Mouse (Mus musculus) liver, adult 2 months (tissue): ENCODE data around the gene Llgl1. TPM values are rescaled to one million over a fixed set of nuclear protein-coding genes. Genes with fewer than 3 reads are reported as not detected.

ENCODE experiments used
- DNase-seq: peaks from one replicate; pipeline ENCODE4 v3.0.0-alpha.2; 2011; ENCODE audit warnings: low read depth, low spot score; ENCODE audit errors: extremely low read depth
- H3K27ac ChIP-seq: fragments of 200-500 bp; replicated peaks from 2 replicates; pipeline ENCODE4 v1.5.1; 2012; ENCODE audit warnings: low read depth, mild to moderate bottlenecking, control low read depth, inconsistent platforms, low read length; ENCODE audit not compliant: insufficient read depth
- H3K27me3 ChIP-seq: fragments of 200-500 bp; 2 replicates; pipeline ENCODE4 v1.6.1; 2012; ENCODE audit warnings: mild to moderate bottlenecking, moderate library complexity, low read length, inconsistent platforms; ENCODE audit not compliant: control insufficient read depth, insufficient read depth
- H3K36me3 ChIP-seq: fragments of 200-500 bp; 2 replicates; pipeline ENCODE4 v1.6.1; 2012; ENCODE audit warnings: low read length, inconsistent platforms; ENCODE audit not compliant: control insufficient read depth, insufficient read depth
- H3K4me1 ChIP-seq: fragments of 200-500 bp; 2 replicates; pipeline ENCODE4 v1.6.1; 2011; ENCODE audit warnings: low read length; ENCODE audit not compliant: control insufficient read depth, insufficient read depth
- H3K4me3 ChIP-seq: fragments of 200-500 bp; 2 replicates; pipeline ENCODE4 v1.5.1; 2011; ENCODE audit warnings: low read depth, mild to moderate bottlenecking, control low read depth, low read length, moderate library complexity; ENCODE audit not compliant: insufficient read depth
- H3K79me2 ChIP-seq: fragments of 200-500 bp; 2 replicates; pipeline ENCODE4 v1.6.1; 2012; ENCODE audit warnings: inconsistent platforms, mild to moderate bottlenecking, low read length, moderate library complexity; ENCODE audit not compliant: control insufficient read depth, insufficient read depth
- H3K9ac ChIP-seq: fragments of 200-500 bp; 2 replicates; pipeline ENCODE4 v1.6.1; 2012; ENCODE audit warnings: low read depth, mild to moderate bottlenecking, control low read depth, inconsistent platforms, low read length
- CTCF ChIP-seq: fragments of 200-500 bp; IDR thresholded peaks from 2 replicates; pipeline ENCODE4 v1.5.1; 2011; ENCODE audit warnings: low read depth, low read length, control low read depth
- POLR2A ChIP-seq: fragments of 200-500 bp; IDR thresholded peaks from 2 replicates; pipeline ENCODE4 v1.6.1; 2011; ENCODE audit warnings: low read length, control low read depth; ENCODE audit not compliant: insufficient read depth; ENCODE audit errors: extremely low read depth
- WGBS: fragments of 180-500 bp; shearing (Covaris S2); methylation state at CpG from one replicate; pipeline ENCODE4 v1.1.7; 2018; 5-methylcytosine and 5-hydroxymethylcytosine counted together
- polyA plus RNA-seq: library from polyadenylated mRNA; depleted of rRNA; stranded (reverse); fragments of >200 nt; gene quantifications from 2 replicates; pipeline ENCODE4 v1.2.3, GENCODE M21; 2012
- total RNA-seq: library from RNA; depleted of rRNA; stranded (reverse); fragments of >200 nt; gene quantifications from 2 replicates; pipeline ENCODE4 v1.2.3, GENCODE M21; 2014

Llgl1 gene
- total and polyA plus RNA-seq, 2 experiments = 2.7 to 11.5 TPM

DNA sequence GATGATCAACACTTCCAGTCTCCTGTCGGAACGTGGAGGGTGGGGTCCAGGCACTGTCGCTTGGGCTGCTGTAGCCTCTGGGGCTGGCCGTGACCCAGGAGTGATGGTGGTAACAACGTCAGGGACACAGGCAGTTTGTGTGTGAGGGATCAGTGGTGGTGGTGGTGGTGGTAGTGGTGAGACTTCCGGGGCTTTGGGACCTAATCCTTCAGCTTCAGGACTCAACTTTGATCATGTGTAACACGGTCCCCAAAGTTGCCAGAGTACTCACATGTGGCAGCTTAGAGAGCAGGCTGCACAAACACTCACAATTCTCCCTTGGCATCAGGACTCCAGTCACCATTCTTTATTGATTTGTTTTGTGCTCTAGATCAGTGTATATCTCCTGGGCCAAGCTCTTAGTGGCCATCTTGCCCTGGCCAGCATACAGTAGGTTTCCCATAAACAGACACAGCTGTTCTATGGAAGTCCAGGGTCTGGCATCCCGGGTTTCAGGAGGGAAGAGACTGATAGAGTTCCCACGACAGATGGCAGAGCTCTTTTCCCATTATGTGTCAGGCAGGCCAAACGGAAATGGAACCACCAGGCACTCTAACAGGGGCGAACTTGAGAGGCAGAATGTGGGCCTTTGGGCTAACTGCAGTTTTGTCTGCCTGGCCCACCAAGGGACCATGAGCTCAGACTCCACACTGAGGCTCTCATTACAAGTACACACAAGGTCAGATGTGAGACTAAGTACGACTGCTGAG is 28.0 kb downstream of the Llgl1 start:
- Histone ChIP-seq H3K27me3 (no peaks in the 10 kb centered on the region), H3K27ac (peak overlapping the region; percentile 86), H3K36me3 (peaks cover 2% of the 10 kb centered on the region; the same call in 1 of the 2 replicates), H3K9ac (peak overlapping the region; percentile 99), H3K4me1 (peaks cover 35% of the 10 kb centered on the region), H3K4me3 (peak overlapping the region; percentile 99), H3K79me2 (peaks cover 9% of the 10 kb centered on the region; the same call in 1 of the 2 replicates)
- TF ChIP-seq POLR2A = no peak
- no peak for TF ChIP-seq CTCF
- 4% methylated on average over 12 of the region's 12 CpGs for WGBS
- DNase-seq = peak; percentile 62

- under 1% methylated on average over 44 of the region's 44 CpGs for WGBS
Observed at GRCm38 (mm10) chr11:60728260-60728761, 28.8 kb downstream of the Llgl1 start, which contains the start of gene Mief2. Mief2 (plus strand) TSS chr11:60728398.

DNA sequence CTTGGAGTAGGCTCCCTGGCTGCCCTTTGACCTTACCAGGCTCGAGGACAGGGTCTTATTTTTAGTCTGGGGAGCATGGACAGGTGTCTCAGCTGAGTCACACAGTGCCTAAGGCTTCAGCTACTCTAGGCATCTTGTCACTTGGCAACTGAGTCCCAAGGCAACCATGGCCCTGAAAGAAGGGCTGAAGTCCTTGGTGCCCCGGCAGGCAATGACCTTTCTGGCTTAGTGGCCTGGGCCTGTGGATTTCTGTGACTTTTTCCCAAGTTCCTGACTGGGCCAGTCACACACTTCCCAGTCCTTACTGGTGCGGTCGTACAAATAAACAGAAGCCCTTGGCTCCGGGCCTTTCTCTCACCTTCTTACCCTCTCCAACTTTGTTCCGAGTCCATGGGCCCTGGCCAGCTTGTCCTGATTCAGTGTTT is 29.7 kb downstream of the Llgl1 start:
- H3K27me3 ChIP-seq = no peaks in the 10 kb centered on the region
- DNase-seq = peak; percentile 98
- peaks cover 9% of the 10 kb centered on the region; the same call in 1 of the 2 replicates for H3K79me2 ChIP-seq
- peak overlapping the region; percentile 77 for H3K27ac ChIP-seq
- peaks cover 35% of the 10 kb centered on the region for H3K4me1 ChIP-seq
- H3K9ac ChIP-seq = peak overlapping the region; percentile 4; the same call in 1 of the 2 replicates
- no peaks in the 10 kb centered on the region for H3K36me3 ChIP-seq
- 25% methylated on average over 6 of the region's 6 CpGs for WGBS
- no peak for TF ChIP-seq POLR2A
- no peak for TF ChIP-seq CTCF
- H3K4me3 ChIP-seq = no peak overlapping the region; the same call in 1 of the 2 replicates

More at GRCm38 (mm10) chr11:60728260-60728761, 28.8 kb downstream of the Llgl1 start, which contains the start of gene Mief2:
- H3K4me1 ChIP-seq = peaks cover 35% of the 10 kb centered on the region
- TF ChIP-seq CTCF = no peak
- TF ChIP-seq POLR2A = peak; percentile 43; the same call in 1 of the 2 replicates
- no peaks in the 10 kb centered on the region for H3K27me3 ChIP-seq
- H3K27ac ChIP-seq = peak within 1 kb of the TSS; percentile 86
- peak within 1 kb of the TSS; percentile 99 for H3K9ac ChIP-seq
- H3K4me3 ChIP-seq = peak within 1 kb of the TSS; percentile 99
- peaks cover 9% of the 10 kb centered on the region; the same call in 1 of the 2 replicates for H3K79me2 ChIP-seq
- peaks cover 2% of the 10 kb centered on the region; the same call in 1 of the 2 replicates for H3K36me3 ChIP-seq
- DNase-seq = peak; percentile 91

DNA sequence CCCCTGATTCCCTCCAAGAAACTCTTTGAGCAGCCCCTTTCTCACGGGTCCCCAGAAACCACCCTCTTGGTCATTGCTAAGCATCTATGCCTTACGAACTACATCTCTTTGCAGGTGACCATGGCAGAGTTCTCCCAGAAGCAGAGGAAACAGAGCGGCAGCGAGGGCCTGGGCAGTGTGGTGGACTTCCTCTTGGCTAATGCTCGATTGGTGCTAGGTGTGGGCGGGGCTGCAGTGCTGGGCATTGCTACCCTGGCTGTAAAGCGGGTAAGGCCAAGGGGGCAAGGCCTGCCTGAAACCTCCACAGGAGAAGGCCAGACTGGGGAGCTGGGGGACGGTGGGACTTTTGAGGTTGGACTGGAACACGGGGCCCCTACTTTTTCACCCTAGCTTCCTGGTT is 30.6 kb downstream of the Llgl1 start:
- Histone ChIP-seq H3K4me1 (peaks cover 35% of the 10 kb centered on the region), H3K79me2 (peaks cover 9% of the 10 kb centered on the region; the same call in 1 of the 2 replicates), H3K9ac (no peak overlapping the region; the same call in 1 of the 2 replicates), H3K4me3 (no peak overlapping the region), H3K27me3 (no peaks in the 10 kb centered on the region), H3K36me3 (no peaks in the 10 kb centered on the region), H3K27ac (peak overlapping the region; percentile 77)
- no peak for TF ChIP-seq CTCF
- no peak for TF ChIP-seq POLR2A
- peak; percentile 78 for DNase-seq
- 51% methylated on average over 9 of the region's 9 CpGs for WGBS

GRCm38 (mm10) chr11:60731251-60731650 is 31.7 kb downstream of the Llgl1 start:
- WGBS = 62% methylated on average over 14 of the region's 14 CpGs
- TF ChIP-seq CTCF (no peak), POLR2A (no peak)
- H3K27ac ChIP-seq = peak overlapping the region; percentile 65

GRCm38 (mm10) chr11:60734206-60734605 is 34.7 kb downstream of the Llgl1 start:
- H3K4me1 ChIP-seq = peaks cover 22% of the 10 kb centered on the region
- H3K27me3 ChIP-seq = no peaks in the 10 kb centered on the region
- H3K9ac ChIP-seq = no peak overlapping the region
- DNase-seq = no peak
- no peak for TF ChIP-seq CTCF
- no peak for TF ChIP-seq POLR2A
- no peak overlapping the region for H3K27ac ChIP-seq
- H3K36me3 ChIP-seq = no peaks in the 10 kb centered on the region
- H3K4me3 ChIP-seq = no peak overlapping the region
- H3K79me2 ChIP-seq = no peaks in the 10 kb centered on the region; the same call in 1 of the 2 replicates
- WGBS = 55% methylated on average over 2 of the region's 2 CpGs

More at GRCm38 (mm10) chr11:60731251-60731650, 31.7 kb downstream of the Llgl1 start:
- Histone ChIP-seq H3K27me3 (no peaks in the 10 kb centered on the region), H3K9ac (0 out of 2 replicates have a peak overlapping the region, but pooled peaks have one; percentile 14), H3K79me2 (peaks cover 6% of the 10 kb centered on the region; the same call in 1 of the 2 replicates), H3K4me1 (peaks cover 31% of the 10 kb centered on the region), H3K36me3 (no peaks in the 10 kb centered on the region), H3K4me3 (no peak overlapping the region; the same call in 1 of the 2 replicates)
- peak; percentile 88 for DNase-seq
